Mouse (Mus musculus) lung, postnatal 0 days (tissue): ENCODE measurements around the gene Dok7. TPM values are rescaled to one million over a fixed set of nuclear protein-coding genes. Genes with fewer than 3 reads are reported as not detected.

ENCODE experiments used
- ATAC-seq: fragments of 200-750 bp; cut with Nextera tagmentation; 2 replicates; pipeline ENCODE4 v1.8.0; 2017; ENCODE audit warnings: moderate library complexity
- DNase-seq: peaks from one replicate; pipeline ENCODE4 v3.0.0-alpha.2; 2016; ENCODE audit warnings: low spot score
- H3K27ac ChIP-seq: fragments of 300-500 bp; sonication (generic); 2 replicates; pipeline ENCODE4 v1.5.1; 2014; ENCODE audit warnings: antibody characterized with exemption, mild to moderate bottlenecking, low read length, mixed read lengths
- H3K27me3 ChIP-seq: fragments of 300-500 bp; sonication (generic); replicated peaks from 2 replicates; pipeline ENCODE4 v1.6.1; 2014; ENCODE audit warnings: low read length, mixed read lengths; ENCODE audit not compliant: insufficient read depth
- H3K36me3 ChIP-seq: fragments of 300-500 bp; sonication (generic); 2 replicates; pipeline ENCODE4 v1.6.1; 2014; ENCODE audit warnings: low read length, mixed read lengths; ENCODE audit not compliant: insufficient read depth
- H3K4me1 ChIP-seq: fragments of 300-500 bp; sonication (generic); 2 replicates; pipeline ENCODE4 v1.6.1; 2014; ENCODE audit warnings: antibody characterized with exemption, low read depth, low read length, mixed read lengths; ENCODE audit not compliant: insufficient read depth
- H3K4me2 ChIP-seq: fragments of 300-500 bp; sonication (generic); replicated peaks from 2 replicates; pipeline ENCODE4 v1.6.1; 2014; ENCODE audit warnings: low read depth, mild to moderate bottlenecking, low read length, moderate library complexity, mixed read lengths
- H3K4me3 ChIP-seq: fragments of 300-500 bp; sonication (generic); 2 replicates; pipeline ENCODE4 v1.5.1; 2014; ENCODE audit warnings: low read depth, low read length
- H3K9ac ChIP-seq: fragments of 300-500 bp; sonication (generic); replicated peaks from 2 replicates; pipeline ENCODE4 v1.6.1; 2014; ENCODE audit warnings: low read depth, mild to moderate bottlenecking
- H3K9me3 ChIP-seq: fragments of 300-500 bp; sonication (generic); 2 replicates; pipeline ENCODE4 v1.6.1; 2016; ENCODE audit warnings: low read length, mixed read lengths
- CTCF ChIP-seq: IDR thresholded peaks from 2 replicates; pipeline ENCODE4 v1.5.1; 2016; ENCODE audit warnings: antibody characterized with exemption, mild to moderate bottlenecking
- EP300 ChIP-seq: IDR thresholded peaks from 2 replicates; pipeline ENCODE4 v1.6.1; 2016; ENCODE audit warnings: antibody characterized with exemption, mild to moderate bottlenecking, control low read depth
- WGBS: fragments of 180-500 bp; shearing (Covaris S2); extraction: QIAGEN DNeasy Blood & Tissue Kit; methylation state at CpG from one replicate; pipeline ENCODE4 v1.1.7; 2014; 5-methylcytosine and 5-hydroxymethylcytosine counted together
- polyA plus RNA-seq: library from polyadenylated mRNA; unstranded; fragments of >200 nt; fragmentation: Nextera tagmentation; extraction: Ambion mirVana; gene quantifications from 2 replicates; pipeline ENCODE4 v1.2.1, GENCODE M21; 2015

The Dok7 gene
- polyA plus RNA-seq, 1 experiment from 2014 or later, result 0.56 TPM

GRCm38 (mm10) chr5:35020410-35021241 is 35.9 kb upstream of the Dok7 start:
- TF ChIP-seq EP300 (no peak), CTCF (no peak)
- H3K9me3 ChIP-seq, result no peaks in the 10 kb centered on the region
- DNase-seq (peak; percentile 76), ATAC-seq (peak; percentile 85)
- 52% methylated on average over 9 of the region's 9 CpGs for whole genome bisulfite sequencing
- no peak overlapping the region for H3K4me3 ChIP-seq
- no peaks in the 10 kb centered on the region for H3K36me3 ChIP-seq
- H3K9ac ChIP-seq, result no peak overlapping the region
- peak overlapping the region; percentile 87 for H3K27ac ChIP-seq
- no peaks in the 10 kb centered on the region for H3K27me3 ChIP-seq
- H3K4me2 ChIP-seq, result no peak overlapping the region
- peaks cover 4% of the 10 kb centered on the region; the same call in 1 of the 2 replicates for H3K4me1 ChIP-seq

GRCm38 (mm10) chr5:35024975-35025374 is 31.6 kb upstream of the Dok7 start:
- Histone ChIP-seq H3K4me2 (no peak overlapping the region), H3K27me3 (no peaks in the 10 kb centered on the region), H3K27ac (no peak overlapping the region), H3K36me3 (peaks cover 16% of the 10 kb centered on the region; the same call in 1 of the 2 replicates), H3K4me1 (peaks cover 4% of the 10 kb centered on the region; the same call in 1 of the 2 replicates), H3K9me3 (no peaks in the 10 kb centered on the region), H3K4me3 (no peak overlapping the region), H3K9ac (no peak overlapping the region)
- TF ChIP-seq CTCF (peak; percentile 78), EP300 (no peak)
- DNase-seq (peak; percentile 74), ATAC-seq (peak; percentile 48)
- 14% methylated on average over 2 of the region's 2 CpGs for WGBS

- Histone ChIP-seq H3K9ac (no peak overlapping the region), H3K4me1 (no peaks in the 10 kb centered on the region), H3K36me3 (peaks cover 16% of the 10 kb centered on the region; the same call in 1 of the 2 replicates), H3K4me2 (no peak overlapping the region), H3K27me3 (no peaks in the 10 kb centered on the region), H3K9me3 (no peaks in the 10 kb centered on the region), H3K4me3 (no peak overlapping the region), H3K27ac (no peak overlapping the region)
- ATAC-seq, result no peak
- no peak for DNase-seq
- WGBS, result 89% methylated on average over 1 of the region's 1 CpGs
- no peak for TF ChIP-seq EP300
- TF ChIP-seq CTCF, result no peak
These were observed 27.3 kb upstream of the Dok7 start for GRCm38 (mm10) chr5:35029303-35029702.

GRCm38 (mm10) chr5:35029755-35030154 is 26.8 kb upstream of the Dok7 start:
- H3K27ac ChIP-seq, result no peak overlapping the region
- H3K9me3 ChIP-seq, result no peaks in the 10 kb centered on the region
- no peak for ATAC-seq
- no peaks in the 10 kb centered on the region for H3K27me3 ChIP-seq
- H3K36me3 ChIP-seq, result peaks cover 16% of the 10 kb centered on the region; the same call in 1 of the 2 replicates
- no peak overlapping the region for H3K9ac ChIP-seq
- 91% methylated on average over 5 of the region's 5 CpGs for WGBS
- no peaks in the 10 kb centered on the region for H3K4me1 ChIP-seq
- H3K4me2 ChIP-seq, result no peak overlapping the region
- TF ChIP-seq EP300 (no peak), CTCF (no peak)
- DNase-seq, result no peak
- H3K4me3 ChIP-seq, result no peak overlapping the region

GRCm38 (mm10) chr5:35033068-35033467 is 23.5 kb upstream of the Dok7 start:
- Histone ChIP-seq H3K27ac (no peak overlapping the region), H3K27me3 (no peaks in the 10 kb centered on the region), H3K9ac (no peak overlapping the region), H3K4me1 (no peaks in the 10 kb centered on the region), H3K4me2 (no peak overlapping the region), H3K9me3 (no peaks in the 10 kb centered on the region), H3K4me3 (no peak overlapping the region), H3K36me3 (0 out of 2 replicates have a peak, but pooled peaks cover 10% of the 10 kb centered on the region)
- peak; percentile 77 for DNase-seq
- WGBS, result 68% methylated on average over 5 of the region's 5 CpGs
- ATAC-seq, result peak; percentile 67
- TF ChIP-seq CTCF, result peak; percentile 73
- no peak for TF ChIP-seq EP300

GRCm38 (mm10) chr5:35033619-35034018 is 22.9 kb upstream of the Dok7 start:
- no peak for ATAC-seq
- Histone ChIP-seq H3K4me2 (no peak overlapping the region), H3K4me1 (no peaks in the 10 kb centered on the region), H3K9ac (no peak overlapping the region), H3K36me3 (0 out of 2 replicates have a peak, but pooled peaks cover 5% of the 10 kb centered on the region), H3K27me3 (no peaks in the 10 kb centered on the region), H3K27ac (peak overlapping the region; percentile 38; the same call in 1 of the 2 replicates), H3K4me3 (no peak overlapping the region), H3K9me3 (no peaks in the 10 kb centered on the region)
- TF ChIP-seq CTCF, result no peak
- no peak for TF ChIP-seq EP300
- DNase-seq, result no peak
- 93% methylated on average over 1 of the region's 1 CpGs for WGBS
